Mouse (Mus musculus): ENCODE data around the gene Fry. TPM values are rescaled to one million over a fixed set of nuclear protein-coding genes. Genes with fewer than 3 reads are reported as not detected.

Gene Fry
- polyA plus RNA-seq, 1 experiment from 2014 or later = 12.4 TPM

- 2% methylated on average over 11 of the region's 11 CpGs for WGBS (ENCODE audit: missing documents)
- H3K27ac ChIP-seq = no peak overlapping the region
These were observed 404.4 kb downstream of the Fry start for GRCm38 (mm10) chr5:150522867-150523234.

GRCm38 (mm10) chr5:150525239-150525638 lies 406.8 kb downstream of the Fry start:
- whole genome bisulfite sequencing (ENCODE audit: missing documents) = 89% methylated on average over 2 of the region's 2 CpGs
- H3K79me2 ChIP-seq (ENCODE audit: inconsistent target) = no peaks in the 10 kb centered on the region
- H3K4me3 ChIP-seq (ENCODE audit: inconsistent target) = no peak overlapping the region
- no peaks in the 10 kb centered on the region for H3K36me3 ChIP-seq (ENCODE audit: inconsistent target)
- no peak overlapping the region for H3K27ac ChIP-seq

More at GRCm38 (mm10) chr5:150522867-150523234, 404.4 kb downstream of the Fry start:
- Histone ChIP-seq H3K36me3 (ENCODE audit: inconsistent target) (no peaks in the 10 kb centered on the region), H3K79me2 (ENCODE audit: inconsistent target) (no peaks in the 10 kb centered on the region), H3K4me3 (ENCODE audit: inconsistent target) (peak overlapping the region; percentile 58)

- Histone ChIP-seq H3K79me2 (ENCODE audit: inconsistent target) (no peaks in the 10 kb centered on the region), H3K36me3 (ENCODE audit: inconsistent target) (no peaks in the 10 kb centered on the region), H3K4me3 (ENCODE audit: inconsistent target) (no peak overlapping the region), H3K27ac (no peak overlapping the region)
- WGBS (ENCODE audit: missing documents) = 100% methylated on average over 1 of the region's 1 CpGs
These were observed 422.9 kb downstream of the Fry start for GRCm38 (mm10) chr5:150541302-150541701.

- H3K27ac ChIP-seq = no peak overlapping the region
- no peaks in the 10 kb centered on the region for H3K79me2 ChIP-seq (ENCODE audit: inconsistent target)
- no peaks in the 10 kb centered on the region for H3K36me3 ChIP-seq (ENCODE audit: inconsistent target)
- 83% methylated on average over 2 of the region's 2 CpGs for WGBS (ENCODE audit: missing documents)
- no peak overlapping the region for H3K4me3 ChIP-seq (ENCODE audit: inconsistent target)
These were observed 424.7 kb downstream of the Fry start for GRCm38 (mm10) chr5:150543184-150543583.

Other genes starting within 250 kb of the Fry start
- gene Rxfp2, start 100.0 kb upstream of the Fry start, polyA plus RNA-seq (2018) = not detected in 3 replicates

Measured in macrophage (primary cell).